Mouse (Mus musculus) heart, postnatal 10 days (tissue): ENCODE measurements around the gene Slc9a9. TPM values are rescaled to one million over a fixed set of nuclear protein-coding genes. Genes with fewer than 3 reads are reported as not detected.

ENCODE experiments used
- DNase-seq, 2 experiments: peaks; one replicate each; pipeline ENCODE4 v3.0.0; 2021
- intact Hi-C: fragments of 180-260 bp; cut with DNase I; formaldehyde crosslinking; loops from one replicate; pipeline ENCODE4 v1.15.1; 2025
- total RNA-seq, 2 experiments: library from RNA; stranded (reverse); gene quantifications; 2 replicates each; pipeline ENCODE4 v1.2.3; 2021

Slc9a9 gene
- total RNA-seq, 2 experiments from 2014 or later: 2.7 to 2.8 TPM

- intact Hi-C loops: no loop called here
- DNase-seq: no peak
Measured at GRCm38 (mm10) chr9:95182272-95182671, 512.6 kb downstream of the Slc9a9 start.

- intact Hi-C loops: no loop called here
- no peak for DNase-seq
Measured at GRCm38 (mm10) chr9:95184453-95184852, 514.7 kb downstream of the Slc9a9 start.

- DNase-seq: no peak
- intact Hi-C loops: loop anchor here (5.0 kb wide), 2 partner anchors 91 to 221 kb away; partner anchors contain the start of gene Chst2
Measured at GRCm38 (mm10) chr9:95185840-95186239, 516.1 kb downstream of the Slc9a9 start.

GRCm38 (mm10) chr9:95186386-95187289 lies 516.9 kb downstream of the Slc9a9 start:
- DNase-seq: peak in 1 of 2 experiments; percentile 22
- intact Hi-C loops: loop anchor here (5.0 kb wide), 2 partner anchors 91 to 221 kb away; partner anchors contain the start of gene Chst2

GRCm38 (mm10) chr9:95188362-95189217 lies 518.9 kb downstream of the Slc9a9 start:
- peak; percentile 76 to 83 for DNase-seq
- intact Hi-C loops: loop anchor here (5.0 kb wide), 2 partner anchors 89 to 219 kb away; partner anchors contain the start of gene Chst2

GRCm38 (mm10) chr9:95189218-95189605 lies 519.5 kb downstream of the Slc9a9 start:
- intact Hi-C loops: loop anchor here (5.0 kb wide), 2 partner anchors 88 to 218 kb away; partner anchors contain the start of gene Chst2
- no peak for DNase-seq

- no peak for DNase-seq
- intact Hi-C loops: loop anchor here (5.0 kb wide), 1 partner anchor 119 kb away; no protein-coding TSS in a partner anchor
Measured at GRCm38 (mm10) chr9:95191442-95191841, 521.7 kb downstream of the Slc9a9 start.

GRCm38 (mm10) chr9:95192901-95193532 lies 523.3 kb downstream of the Slc9a9 start:
- intact Hi-C loops: loop anchor here (5.0 kb wide), 1 partner anchor 121 kb away; no protein-coding TSS in a partner anchor
- no peak for DNase-seq

- intact Hi-C loops: loop anchor here (5.0 kb wide), 1 partner anchor 121 kb away; no protein-coding TSS in a partner anchor
- no peak for DNase-seq
Measured at GRCm38 (mm10) chr9:95193672-95194071, 524.0 kb downstream of the Slc9a9 start.

GRCm38 (mm10) chr9:95194158-95194557 lies 524.4 kb downstream of the Slc9a9 start:
- DNase-seq: peak; percentile 56 to 64
- intact Hi-C loops: loop anchor here (5.0 kb wide), 1 partner anchor 122 kb away; no protein-coding TSS in a partner anchor

- DNase-seq: no peak
- intact Hi-C loops: no loop called here
Measured at GRCm38 (mm10) chr9:95207661-95208060, 538.0 kb downstream of the Slc9a9 start.

GRCm38 (mm10) chr9:95208681-95209080 lies 539.0 kb downstream of the Slc9a9 start:
- DNase-seq: no peak
- intact Hi-C loops: no loop called here

GRCm38 (mm10) chr9:95220009-95220408 lies 550.3 kb downstream of the Slc9a9 start:
- no peak for DNase-seq
- intact Hi-C loops: no loop called here

- intact Hi-C loops: no loop called here
- DNase-seq: no peak
Measured at GRCm38 (mm10) chr9:95221310-95221709, 551.6 kb downstream of the Slc9a9 start.

- intact Hi-C loops: no loop called here
- no peak for DNase-seq
Measured at GRCm38 (mm10) chr9:95226986-95227385, 557.3 kb downstream of the Slc9a9 start.

- DNase-seq: no peak
- intact Hi-C loops: no loop called here
Measured at GRCm38 (mm10) chr9:95228123-95228522, 558.4 kb downstream of the Slc9a9 start.

- intact Hi-C loops: no loop called here
- DNase-seq: no peak
Measured at GRCm38 (mm10) chr9:95229147-95229546, 559.4 kb downstream of the Slc9a9 start.

GRCm38 (mm10) chr9:95239900-95240299 lies 570.2 kb downstream of the Slc9a9 start:
- DNase-seq: no peak
- intact Hi-C loops: no loop called here

- DNase-seq: no peak
- intact Hi-C loops: no loop called here
Measured at GRCm38 (mm10) chr9:95242628-95243195, 573.0 kb downstream of the Slc9a9 start.

- intact Hi-C loops: no loop called here
- DNase-seq: no peak
Measured at GRCm38 (mm10) chr9:95254162-95254561, 584.5 kb downstream of the Slc9a9 start.
